Mouse (Mus musculus): ENCODE measurements around the gene Csrp3.

DNA sequence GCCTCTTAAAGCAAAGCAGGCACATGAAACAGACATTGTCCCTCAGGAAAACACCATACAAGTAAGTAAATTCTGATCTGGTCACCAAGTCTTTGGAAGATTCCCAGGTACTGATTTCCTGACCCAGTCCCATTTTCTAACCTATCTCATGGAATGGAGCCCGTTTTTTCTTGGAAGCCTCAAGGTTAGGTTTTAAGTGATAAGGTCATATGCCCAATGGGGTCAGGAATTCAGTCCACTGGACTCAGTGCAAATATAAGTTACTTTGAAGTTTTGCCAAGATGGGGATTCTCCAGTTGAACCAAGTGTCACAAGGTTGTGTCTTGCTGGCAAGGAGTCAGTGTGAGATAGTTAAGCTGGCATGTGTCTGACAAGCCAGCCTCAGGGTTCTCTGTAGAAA lies 23.2 kb downstream of the Csrp3 start:
- TF ChIP-seq POLR2A (IDR thresholded peaks at IDR 0.05; ENCODE audit: insufficient read depth, low read length) (no peak), CTCF (IDR thresholded peaks at IDR 0.05; ENCODE audit: low read depth, low read length) (no peak), EP300 (IDR thresholded peaks at IDR 0.05; ENCODE audit: insufficient read depth, low read depth, low read length) (no peak)

Measured in ES-Bruce4 (cell line).